Mouse (Mus musculus) kidney, adult 18-20 months (tissue): Measurements from ENCODE around the gene Idua.
"Not testable (repeated sequence)": the region's sequence is repeated elsewhere in the genome, so short reads cannot be mapped to it uniquely, and the experiment has no call there.

ENCODE experiments used
- DNase-seq: peaks from one replicate; pipeline ENCODE4 v3.0.0; 2021

Idua gene

GRCm38 (mm10) chr5:108659698-108660631 is at the start of gene Idua:
Gene Idua (plus strand): TSS chr5:108660331.
- DNase-seq: no peak

GRCm38 (mm10) chr5:108610426-108610825 is 49.7 kb upstream of the Idua start:
- no peak for DNase-seq

- DNase-seq: no peak
Measured at GRCm38 (mm10) chr5:108621870-108622269, 38.3 kb upstream of the Idua start.

GRCm38 (mm10) chr5:108626050-108626660 is 34.0 kb upstream of the Idua start:
- no peak for DNase-seq

- DNase-seq: no peak
Measured at GRCm38 (mm10) chr5:108628891-108629633, 31.1 kb upstream of the Idua start.

- peak; percentile 93 for DNase-seq
Measured at GRCm38 (mm10) chr5:108629634-108630483, 30.3 kb upstream of the Idua start, which contains the start of the genes Gak and Tmem175. Gene Gak (minus strand): TSS chr5:108629755. Gene Tmem175 (plus strand): TSS chr5:108629770.

GRCm38 (mm10) chr5:108633676-108634075 is 26.5 kb upstream of the Idua start:
- no peak for DNase-seq

GRCm38 (mm10) chr5:108634088-108634487 is 26.0 kb upstream of the Idua start:
- DNase-seq: not testable (repeated sequence)

GRCm38 (mm10) chr5:108636172-108636571 is 24.0 kb upstream of the Idua start:
- no peak for DNase-seq

- DNase-seq: no peak
Measured at GRCm38 (mm10) chr5:108643674-108644073, 16.5 kb upstream of the Idua start.

GRCm38 (mm10) chr5:108645651-108646342 is 14.3 kb upstream of the Idua start:
- DNase-seq: no peak

GRCm38 (mm10) chr5:108646343-108646660 is 13.8 kb upstream of the Idua start:
- peak; percentile 25 for DNase-seq

- no peak for DNase-seq
Measured at GRCm38 (mm10) chr5:108647311-108647710, 12.8 kb upstream of the Idua start.

- no peak for DNase-seq
Measured at GRCm38 (mm10) chr5:108647820-108648465, 12.2 kb upstream of the Idua start.

GRCm38 (mm10) chr5:108648937-108649576 is 11.1 kb upstream of the Idua start:
- no peak for DNase-seq

GRCm38 (mm10) chr5:108650341-108650740 is 9.8 kb upstream of the Idua start:
- DNase-seq: no peak

- no peak for DNase-seq
Measured at GRCm38 (mm10) chr5:108651136-108651720, 8.9 kb upstream of the Idua start.

GRCm38 (mm10) chr5:108651823-108652222 is 8.3 kb upstream of the Idua start:
- DNase-seq: peak; percentile 65

- no peak for DNase-seq
Measured at GRCm38 (mm10) chr5:108653341-108653740, 6.8 kb upstream of the Idua start.

- DNase-seq: peak; percentile 60
Measured at GRCm38 (mm10) chr5:108654444-108654990, 5.6 kb upstream of the Idua start.
